Mouse (Mus musculus) G1E (cell line): Measurements from ENCODE around the gene Donson. TPM values are rescaled to one million over a fixed set of nuclear protein-coding genes. Genes with fewer than 3 reads are reported as not detected.

ENCODE experiments used
- ATAC-seq: 2 replicates; pipeline ENCODE4 v1.8.0; 2016; ENCODE audit warnings: mild to moderate bottlenecking; ENCODE audit not compliant: insufficient number of reproducible peaks, poor library complexity, low FRiP score, severe bottlenecking; ENCODE audit errors: extremely low read depth
- DNase-seq: peaks from one replicate; pipeline ENCODE4 v3.0.0; 2012; ENCODE audit warnings: low spot score
- H3K27me3 ChIP-seq: 2 replicates; pipeline ENCODE4 v1.6.1; 2012; ENCODE audit warnings: mild to moderate bottlenecking, low read length, inconsistent platforms; ENCODE audit not compliant: insufficient read depth
- H3K36me3 ChIP-seq: replicated peaks from 2 replicates; pipeline ENCODE3; 2012; ENCODE audit warnings: mild to moderate bottlenecking, inconsistent platforms
- H3K4me1 ChIP-seq: 2 replicates; pipeline ENCODE4 v1.6.1; 2012; ENCODE audit warnings: low read depth, low read length, inconsistent platforms, mixed read lengths; ENCODE audit not compliant: insufficient read depth
- H3K4me3 ChIP-seq: 2 replicates; pipeline ENCODE4 v1.5.1; 2012; ENCODE audit warnings: low read depth, mild to moderate bottlenecking, inconsistent platforms, low read length, moderate library complexity, mixed read lengths
- H3K9me3 ChIP-seq: replicated peaks from 2 replicates; pipeline ENCODE4 v1.6.1; 2012; ENCODE audit warnings: inconsistent platforms
- CTCF ChIP-seq: IDR thresholded peaks from 2 replicates; pipeline ENCODE4 v1.5.1; 2012; ENCODE audit warnings: low read depth, low read length, inconsistent platforms, mixed read lengths
- GATA1 ChIP-seq: IDR thresholded peaks from 2 replicates; pipeline ENCODE4 v1.6.1; 2012; ENCODE audit warnings: borderline replicate concordance, low read length, inconsistent platforms, mixed read lengths
- GATA2 ChIP-seq: IDR thresholded peaks from 2 replicates; pipeline ENCODE4 v1.6.1; 2012; ENCODE audit warnings: low read depth, low read length, inconsistent platforms, borderline replicate concordance
- POLR2AphosphoS5 ChIP-seq: IDR thresholded peaks from 2 replicates; pipeline ENCODE4 v1.6.1; 2012; ENCODE audit warnings: low read depth, low read length, inconsistent platforms; ENCODE audit not compliant: insufficient replicate concordance
- TAL1 ChIP-seq: conservative IDR thresholded peaks from 2 replicates; pipeline ENCODE4 v1.6.1; 2012; ENCODE audit warnings: low read depth, low read length, inconsistent platforms, mixed read lengths
- polyA plus RNA-seq: library from polyadenylated mRNA; stranded (reverse); fragments of >175 nt; gene quantifications from 2 replicates; pipeline ENCODE4 v1.2.3, GENCODE M21; 2012
- total RNA-seq, 2 experiments: library from RNA; stranded (forward) in 1 of 2; stranded (reverse) in 1 of 2; fragments of 200-1000 nt in 1 of 2; fragments of >200 nt in 1 of 2; fragmentation: Nextera tagmentation in 1 of 2; gene quantifications; 2 replicates each; pipeline ENCODE4 v1.2.3; 2014 to 2017

Donson gene
- total and polyA plus RNA-seq, 3 experiments: 18.9 to 80.4 (median 37.6) TPM

GRCm38 (mm10) chr16:91716927-91717349 lies 28.4 kb upstream of the Donson start:
- Histone ChIP-seq H3K36me3 (peaks cover 80% of the 10 kb centered on the region), H3K9me3 (no peaks in the 10 kb centered on the region), H3K27me3 (no peaks in the 10 kb centered on the region), H3K4me3 (peak overlapping the region; percentile 66; the same call in 1 of the 2 replicates), H3K4me1 (peaks cover 48% of the 10 kb centered on the region)
- ATAC-seq (peak; percentile 97), DNase-seq (peak; percentile 76)
- TF ChIP-seq POLR2AphosphoS5 (no peak), TAL1 (peak; percentile 90)

- Histone ChIP-seq H3K9me3 (peaks cover 2% of the 10 kb centered on the region; the same call in 1 of the 2 replicates), H3K36me3 (peaks cover 83% of the 10 kb centered on the region), H3K4me1 (peaks cover 3% of the 10 kb centered on the region; the same call in 1 of the 2 replicates), H3K27me3 (no peaks in the 10 kb centered on the region), H3K4me3 (no peak overlapping the region)
- TF ChIP-seq CTCF (no peak), TAL1 (no peak), GATA1 (no peak), POLR2AphosphoS5 (no peak)
- DNase-seq (no peak), ATAC-seq (no peak)
Measured at GRCm38 (mm10) chr16:91710241-91710640, 21.7 kb upstream of the Donson start.

- H3K36me3 ChIP-seq: peaks cover 78% of the 10 kb centered on the region
- no peak for ATAC-seq
- peaks cover 2% of the 10 kb centered on the region; the same call in 1 of the 2 replicates for H3K4me1 ChIP-seq
- no peaks in the 10 kb centered on the region for H3K9me3 ChIP-seq
- no peak for DNase-seq
- no peak overlapping the region for H3K4me3 ChIP-seq
- no peak for TF ChIP-seq POLR2AphosphoS5
- H3K27me3 ChIP-seq: no peaks in the 10 kb centered on the region
Measured at GRCm38 (mm10) chr16:91704603-91705340, 16.2 kb upstream of the Donson start.

GRCm38 (mm10) chr16:91702771-91703188 lies 14.2 kb upstream of the Donson start:
- Histone ChIP-seq H3K36me3 (peaks cover 79% of the 10 kb centered on the region), H3K4me3 (no peak overlapping the region), H3K27me3 (no peaks in the 10 kb centered on the region), H3K4me1 (peaks cover 2% of the 10 kb centered on the region; the same call in 1 of the 2 replicates), H3K9me3 (no peaks in the 10 kb centered on the region)
- no peak for DNase-seq
- ATAC-seq: no peak
- TF ChIP-seq GATA2: no peak
- no peak for TF ChIP-seq CTCF
- no peak for TF ChIP-seq POLR2AphosphoS5
- no peak for TF ChIP-seq GATA1
- no peak for TF ChIP-seq TAL1

- Histone ChIP-seq H3K4me1 (peaks cover 2% of the 10 kb centered on the region; the same call in 1 of the 2 replicates), H3K36me3 (peaks cover 78% of the 10 kb centered on the region), H3K4me3 (no peak overlapping the region), H3K9me3 (no peaks in the 10 kb centered on the region), H3K27me3 (no peaks in the 10 kb centered on the region)
- TF ChIP-seq GATA1: no peak
- no peak for TF ChIP-seq TAL1
- no peak for TF ChIP-seq POLR2AphosphoS5
- TF ChIP-seq GATA2: no peak
- ATAC-seq (no peak), DNase-seq (no peak)
Measured at GRCm38 (mm10) chr16:91701908-91702307, 13.3 kb upstream of the Donson start.

- no peak for DNase-seq
- Histone ChIP-seq H3K36me3 (peaks cover 83% of the 10 kb centered on the region), H3K27me3 (no peaks in the 10 kb centered on the region), H3K9me3 (no peaks in the 10 kb centered on the region), H3K4me3 (no peak overlapping the region), H3K4me1 (peaks cover 14% of the 10 kb centered on the region)
- no peak for ATAC-seq
- TF ChIP-seq POLR2AphosphoS5 (no peak), GATA1 (no peak)
Measured at GRCm38 (mm10) chr16:91698995-91699394, 10.4 kb upstream of the Donson start.
